Mouse (Mus musculus) neural tube, embryonic 14.5 days (tissue): ENCODE results near the gene Vars2. TPM values are rescaled to one million over a fixed set of nuclear protein-coding genes. Genes with fewer than 3 reads are reported as not detected.
A peak's percentile ranks its signal among the peaks of the same experiment; 100 is the strongest.

ENCODE experiments used
- ATAC-seq: fragments of 200-750 bp; cut with Nextera tagmentation; 2 replicates; pipeline ENCODE4 v1.8.0; 2017; ENCODE audit warnings: low read depth, mild to moderate bottlenecking, moderate TSS enrichment, moderate library complexity
- H3K27ac ChIP-seq: fragments of 300-500 bp; sonication (generic); 2 replicates; pipeline ENCODE4 v1.5.1; 2014; ENCODE audit warnings: low read depth, mild to moderate bottlenecking, control low read depth, low read length, moderate library complexity, mixed read lengths
- H3K27me3 ChIP-seq: fragments of 300-500 bp; sonication (generic); 2 replicates; pipeline ENCODE4 v1.6.1; 2014; ENCODE audit warnings: low read length; ENCODE audit not compliant: control insufficient read depth, insufficient read depth
- H3K36me3 ChIP-seq: fragments of 300-500 bp; sonication (generic); 2 replicates; pipeline ENCODE4 v1.6.1; 2014; ENCODE audit warnings: low read length, mixed read lengths; ENCODE audit not compliant: control insufficient read depth, insufficient read depth
- H3K4me1 ChIP-seq: fragments of 300-500 bp; sonication (generic); 2 replicates; pipeline ENCODE4 v1.6.1; 2014; ENCODE audit warnings: low read length; ENCODE audit not compliant: control insufficient read depth, insufficient read depth
- H3K4me2 ChIP-seq: fragments of 300-500 bp; sonication (generic); 2 replicates; pipeline ENCODE4 v1.6.1; 2014; ENCODE audit warnings: mild to moderate bottlenecking, low read depth, low read length, control low read depth
- H3K4me3 ChIP-seq: fragments of 300-500 bp; sonication (generic); 2 replicates; pipeline ENCODE4 v1.5.1; 2014; ENCODE audit warnings: low read depth, low read length, control low read depth, mixed read lengths
- H3K9ac ChIP-seq: fragments of 300-500 bp; sonication (generic); replicated peaks from 2 replicates; pipeline ENCODE4 v1.6.1; 2014; ENCODE audit warnings: low read depth, mild to moderate bottlenecking, control low read depth, low read length, mixed read lengths
- H3K9me3 ChIP-seq: fragments of 300-500 bp; sonication (generic); 2 replicates; pipeline ENCODE4 v1.6.1; 2016; ENCODE audit warnings: low read length; ENCODE audit not compliant: control insufficient read depth
- WGBS: fragments of 180-500 bp; shearing (Covaris S2); extraction: QIAGEN DNeasy Blood & Tissue Kit; methylation state at CpG from one replicate; pipeline ENCODE4 v1.1.7; 2014; 5-methylcytosine and 5-hydroxymethylcytosine counted together
- polyA plus RNA-seq: library from polyadenylated mRNA; unstranded; fragments of >200 nt; fragmentation: Nextera tagmentation; extraction: Ambion mirVana; gene quantifications from 2 replicates; pipeline ENCODE4 v1.2.1, GENCODE M21; 2014

Vars2 gene
- polyA plus RNA-seq, 1 experiment from 2014 or later, result 11.7 TPM

GRCm38 (mm10) chr17:35688347-35689175 lies 21.2 kb upstream of the Vars2 start:
- no peaks in the 10 kb centered on the region for H3K27me3 ChIP-seq
- no peak overlapping the region for H3K4me2 ChIP-seq
- H3K36me3 ChIP-seq, result peaks cover 86% of the 10 kb centered on the region
- H3K4me3 ChIP-seq, result no peak overlapping the region
- no peak overlapping the region for H3K27ac ChIP-seq
- H3K4me1 ChIP-seq, result no peaks in the 10 kb centered on the region
- no peak for ATAC-seq
- no peaks in the 10 kb centered on the region for H3K9me3 ChIP-seq
- H3K9ac ChIP-seq, result no peak overlapping the region
- 91% methylated on average over 25 of the region's 25 CpGs for WGBS

GRCm38 (mm10) chr17:35685061-35685460 lies 17.7 kb upstream of the Vars2 start:
- H3K27me3 ChIP-seq, result no peaks in the 10 kb centered on the region
- H3K9me3 ChIP-seq, result no peaks in the 10 kb centered on the region
- 64% methylated on average over 9 of the region's 9 CpGs for WGBS
- H3K27ac ChIP-seq, result no peak overlapping the region
- H3K4me3 ChIP-seq, result no peak overlapping the region
- H3K9ac ChIP-seq, result no peak overlapping the region
- H3K4me1 ChIP-seq, result no peaks in the 10 kb centered on the region
- H3K36me3 ChIP-seq, result peaks cover 80% of the 10 kb centered on the region
- no peak overlapping the region for H3K4me2 ChIP-seq
- ATAC-seq, result no peak

DNA sequence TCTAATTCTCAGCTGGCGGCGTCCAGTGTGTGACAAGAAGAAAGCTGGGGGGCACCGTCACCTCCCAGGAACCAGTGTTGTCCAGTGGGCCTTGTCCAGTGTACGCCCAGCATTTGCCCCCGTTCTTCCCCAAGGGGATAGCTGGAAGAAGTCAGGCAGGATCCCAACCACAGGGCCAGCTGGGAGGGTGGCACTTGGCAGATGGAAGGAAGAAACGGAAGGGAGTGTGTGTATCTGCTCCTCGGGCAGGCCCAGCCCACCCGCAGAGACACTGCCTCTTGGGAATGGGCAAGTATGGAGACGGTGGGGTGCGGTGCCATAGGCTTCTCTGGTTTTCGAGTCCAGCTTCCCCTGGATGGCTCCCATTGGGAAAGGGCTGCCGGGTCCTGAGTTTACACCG lies 14.6 kb upstream of the Vars2 start:
- no peaks in the 10 kb centered on the region for H3K27me3 ChIP-seq
- 89% methylated on average over 13 of the region's 13 CpGs for WGBS
- H3K36me3 ChIP-seq, result peaks cover 52% of the 10 kb centered on the region
- ATAC-seq, result no peak
- no peak overlapping the region for H3K4me2 ChIP-seq
- no peak overlapping the region for H3K4me3 ChIP-seq
- no peaks in the 10 kb centered on the region for H3K9me3 ChIP-seq
- H3K9ac ChIP-seq, result no peak overlapping the region
- no peaks in the 10 kb centered on the region for H3K4me1 ChIP-seq
- H3K27ac ChIP-seq, result no peak overlapping the region

DNA sequence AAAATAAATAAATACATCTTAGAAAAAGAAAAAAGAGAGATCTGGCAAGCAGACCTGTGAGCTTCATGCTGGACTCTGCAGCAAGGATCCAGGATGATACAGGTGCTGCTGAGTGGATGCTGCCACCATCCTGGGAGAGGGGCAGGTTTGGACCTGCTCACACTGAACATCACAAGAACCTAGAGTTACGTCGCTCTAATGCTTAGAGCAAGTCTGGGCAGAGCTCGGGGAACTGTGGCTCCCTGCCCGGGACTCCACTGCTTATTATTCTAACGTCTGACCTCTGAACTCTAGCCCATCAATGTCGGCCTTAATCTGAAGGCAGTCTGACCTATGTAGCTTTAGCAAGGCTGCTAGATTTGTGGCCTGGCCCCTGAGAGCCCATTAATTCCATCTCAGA lies 13.2 kb upstream of the Vars2 start:
- Histone ChIP-seq H3K9ac (no peak overlapping the region), H3K4me2 (no peak overlapping the region), H3K27ac (no peak overlapping the region), H3K36me3 (peaks cover 41% of the 10 kb centered on the region), H3K27me3 (no peaks in the 10 kb centered on the region), H3K9me3 (no peaks in the 10 kb centered on the region), H3K4me3 (no peak overlapping the region), H3K4me1 (no peaks in the 10 kb centered on the region)
- no peak for ATAC-seq
- 34% methylated on average over 6 of the region's 6 CpGs for WGBS

GRCm38 (mm10) chr17:35673416-35674035 lies 6.1 kb upstream of the Vars2 start, which contains the start of gene Gtf2h4:
Gene Gtf2h4 (minus strand): TSS chr17:35673739.
- Histone ChIP-seq H3K27ac (no peak within 1 kb of the TSS), H3K4me1 (peaks cover 4% of the 10 kb centered on the region; the same call in 1 of the 2 replicates), H3K36me3 (no peaks in the 10 kb centered on the region), H3K4me2 (peak within 1 kb of the TSS; percentile 83), H3K9ac (peak within 1 kb of the TSS; percentile 71), H3K9me3 (no peaks in the 10 kb centered on the region), H3K4me3 (peak within 1 kb of the TSS; percentile 54), H3K27me3 (no peaks in the 10 kb centered on the region)
- peak; percentile 97 for ATAC-seq
- 2% methylated on average over 23 of the region's 23 CpGs for WGBS

GRCm38 (mm10) chr17:35672527-35672926 lies 5.1 kb upstream of the Vars2 start:
- Histone ChIP-seq H3K4me3 (no peak overlapping the region), H3K9me3 (no peaks in the 10 kb centered on the region), H3K36me3 (no peaks in the 10 kb centered on the region), H3K27ac (no peak overlapping the region), H3K4me2 (peak overlapping the region; percentile 83; the same call in 1 of the 2 replicates), H3K9ac (no peak overlapping the region), H3K4me1 (peaks cover 4% of the 10 kb centered on the region; the same call in 1 of the 2 replicates), H3K27me3 (no peaks in the 10 kb centered on the region)
- 95% methylated on average over 6 of the region's 6 CpGs for WGBS
- no peak for ATAC-seq

DNA sequence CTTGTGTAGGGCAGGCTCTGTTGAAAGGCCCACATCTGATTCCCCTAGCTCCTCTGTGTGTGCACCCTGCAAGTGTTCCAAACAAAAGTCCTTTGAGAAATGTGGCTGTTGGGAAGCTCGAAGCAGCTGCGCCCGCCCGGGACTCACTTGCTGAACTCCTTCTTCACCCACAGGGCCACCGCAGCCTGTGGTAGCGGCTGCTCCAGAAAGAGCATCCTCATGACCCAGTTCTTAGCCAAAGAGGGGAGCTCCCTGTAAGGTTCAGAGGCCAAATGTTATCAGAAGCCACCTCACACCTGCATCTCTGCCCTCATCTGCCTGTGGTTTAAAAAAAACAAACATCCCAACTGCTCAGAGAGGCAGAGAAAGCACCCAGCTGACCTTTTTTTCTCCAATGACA lies 4.5 kb upstream of the Vars2 start:
- H3K27me3 ChIP-seq, result no peaks in the 10 kb centered on the region
- peaks cover 4% of the 10 kb centered on the region; the same call in 1 of the 2 replicates for H3K4me1 ChIP-seq
- H3K9ac ChIP-seq, result no peak overlapping the region
- no peak for ATAC-seq
- H3K36me3 ChIP-seq, result no peaks in the 10 kb centered on the region
- no peak overlapping the region for H3K27ac ChIP-seq
- H3K9me3 ChIP-seq, result no peaks in the 10 kb centered on the region
- H3K4me3 ChIP-seq, result no peak overlapping the region
- H3K4me2 ChIP-seq, result no peak overlapping the region
- 89% methylated on average over 6 of the region's 6 CpGs for WGBS

DNA sequence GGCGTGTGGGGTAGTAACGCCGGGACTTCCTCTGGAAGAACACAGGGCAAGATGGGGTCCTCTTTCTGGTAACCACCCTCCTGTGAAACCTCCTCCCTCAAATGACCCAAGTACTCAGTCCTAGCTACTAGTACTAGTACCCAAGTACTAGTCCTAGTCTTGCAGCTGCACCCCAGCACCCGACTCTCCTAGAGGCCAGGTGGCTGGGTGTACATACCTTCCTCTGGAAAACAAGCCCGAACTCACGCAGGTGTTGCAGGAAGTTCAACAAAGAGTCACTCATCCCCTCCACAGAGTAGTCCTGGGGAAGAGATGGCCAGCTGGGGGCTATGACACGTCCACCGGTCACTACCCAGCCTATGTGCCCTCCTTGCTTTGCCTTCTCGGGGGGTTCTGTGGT lies 2.3 kb upstream of the Vars2 start:
- no peak overlapping the region for H3K4me3 ChIP-seq
- no peaks in the 10 kb centered on the region for H3K9me3 ChIP-seq
- ATAC-seq, result no peak
- H3K4me1 ChIP-seq, result peaks cover 9% of the 10 kb centered on the region; the same call in 1 of the 2 replicates
- no peak overlapping the region for H3K9ac ChIP-seq
- H3K27ac ChIP-seq, result no peak overlapping the region
- WGBS, result 91% methylated on average over 9 of the region's 9 CpGs
- no peak overlapping the region for H3K4me2 ChIP-seq
- H3K36me3 ChIP-seq, result no peaks in the 10 kb centered on the region
- no peaks in the 10 kb centered on the region for H3K27me3 ChIP-seq

GRCm38 (mm10) chr17:35666851-35667256 lies 538 bp downstream of the Vars2 start:
- no peaks in the 10 kb centered on the region for H3K27me3 ChIP-seq
- H3K36me3 ChIP-seq, result peaks cover 2% of the 10 kb centered on the region; the same call in 1 of the 2 replicates
- WGBS, result 5% methylated on average over 13 of the region's 13 CpGs
- no peaks in the 10 kb centered on the region for H3K9me3 ChIP-seq
- peak overlapping the region; percentile 79 for H3K9ac ChIP-seq
- H3K4me3 ChIP-seq, result peak overlapping the region; percentile 73
- H3K27ac ChIP-seq, result peak overlapping the region; percentile 79
- ATAC-seq, result peak; percentile 62
- H3K4me1 ChIP-seq, result peaks cover 5% of the 10 kb centered on the region; the same call in 1 of the 2 replicates
- peak overlapping the region; percentile 97 for H3K4me2 ChIP-seq
